Mouse (Mus musculus): Measurements from ENCODE around the gene Crk. TPM values are rescaled to one million over a fixed set of nuclear protein-coding genes. Genes with fewer than 3 reads are reported as not detected.

Gene Crk
- total and polyA plus RNA-seq, 3 experiments, result 37.8 to 44.6 (median 39.9) TPM

GRCm38 (mm10) chr11:75684462-75684861 lies 5.4 kb downstream of the Crk start:
- no peaks in the 10 kb centered on the region for H3K9me3 ChIP-seq (replicated peaks; ENCODE audit: low read length)
- peak; percentile 17 for DNase-seq (ENCODE audit: extremely low read depth)
- no peak overlapping the region for H3K4me2 ChIP-seq (ENCODE audit: insufficient read depth, low read depth, poor library complexity, severe bottlenecking)
- peaks cover 12 to 65% of the 10 kb centered on the region in 2 experiments for H3K4me1 ChIP-seq (ENCODE audit: control insufficient read depth in 1 of 2, insufficient read depth in 2 of 2)
- peaks cover 97% of the 10 kb centered on the region for H3K79me2 ChIP-seq (replicated peaks; ENCODE audit: control insufficient read depth, extremely low read depth, insufficient read depth, poor library complexity, severe bottlenecking)
- no peak overlapping the region for H3K27ac ChIP-seq (ENCODE audit: insufficient read depth, low read depth)
- no peak overlapping the region for H3K9ac ChIP-seq (ENCODE audit: insufficient read depth, low read depth)
- H3K4me3 ChIP-seq (replicated peaks in 1 of 3; ENCODE audit: low read depth in 2 of 3, low read length in 2 of 3, poor library complexity in 1 of 3), result no peak overlapping the region
- in situ Hi-C loops (cut with MboI; ENCODE audit: low pct_ligation_motif_present, low pct_unique_long_range_greater_than_20kb, low sequenced_read_pairs), result no loop called here
- peaks cover 12 to 64% of the 10 kb centered on the region in 2 experiments for H3K36me3 ChIP-seq (replicated peaks in 1 of 2; ENCODE audit: control insufficient read depth in 1 of 2, insufficient read depth in 1 of 2, low read length in 1 of 2)
- dilution Hi-C loops (cut with MboI; ENCODE audit: extremely low pct_ligation_motif_present, extremely low pct_unique_long_range_greater_than_20kb, low sequenced_read_pairs), result no loop called here
- H3K27me3 ChIP-seq (replicated peaks), result no peaks in the 10 kb centered on the region
- no peak for TF ChIP-seq UBTF (IDR thresholded peaks at IDR 0.05; ENCODE audit: low read depth, low read length)
- TF ChIP-seq HCFC1 (IDR thresholded peaks at IDR 0.05; ENCODE audit: low read depth, low read length), result no peak
- TF ChIP-seq MXI1 (IDR thresholded peaks at IDR 0.05; ENCODE audit: low read depth, low read length), result no peak
- TF ChIP-seq MAFK (IDR thresholded peaks at IDR 0.05; ENCODE audit: insufficient replicate concordance, low read length), result no peak
- TF ChIP-seq IRF4 (IDR thresholded peaks at IDR 0.05; ENCODE audit: low read depth, low read length), result no peak
- TF ChIP-seq EP300 (IDR thresholded peaks at IDR 0.05; ENCODE audit: low read length), result no peak
- TF ChIP-seq ZC3H11A (IDR thresholded peaks at IDR 0.05; ENCODE audit: low read depth, low read length), result no peak
- TF ChIP-seq ZMIZ1 (IDR thresholded peaks at IDR 0.05; ENCODE audit: low read depth, low read length), result no peak
- no peak for TF ChIP-seq NRF1 (IDR thresholded peaks at IDR 0.05; ENCODE audit: low read depth, low read length)
- no peak for TF ChIP-seq MAX (IDR thresholded peaks at IDR 0.05; ENCODE audit: low read length)
- no peak for TF ChIP-seq NELFE (IDR thresholded peaks at IDR 0.05; ENCODE audit: low read depth, low read length)
- TF ChIP-seq E2F4 (IDR thresholded peaks at IDR 0.05; ENCODE audit: insufficient replicate concordance, low read depth, low read length), result no peak
- no peak for TF ChIP-seq BHLHE40 (IDR thresholded peaks at IDR 0.05; ENCODE audit: low read depth, low read length)
- TF ChIP-seq PAX5 (IDR thresholded peaks at IDR 0.05; ENCODE audit: low read length), result no peak
- TF ChIP-seq CHD2 (IDR thresholded peaks at IDR 0.05; ENCODE audit: low read length), result no peak
- no peak for TF ChIP-seq ETS1 (conservative IDR thresholded peaks at IDR 0.05; ENCODE audit: low read depth, low read length)
- no peak; the same call in 1 of the 2 replicates for TF ChIP-seq RAD21 (IDR thresholded peaks at IDR 0.05; ENCODE audit: low read depth, low read length)
- no peak for TF ChIP-seq SIN3A (IDR thresholded peaks at IDR 0.05; ENCODE audit: low read length)

- peaks cover 14 to 69% of the 10 kb centered on the region in 2 experiments for H3K36me3 ChIP-seq (replicated peaks in 1 of 2; ENCODE audit: control insufficient read depth in 1 of 2, insufficient read depth in 1 of 2, low read length in 1 of 2)
Measured at GRCm38 (mm10) chr11:75684956-75685355, 5.9 kb downstream of the Crk start.

More at GRCm38 (mm10) chr11:75684956-75685355, 5.9 kb downstream of the Crk start:
- Histone ChIP-seq H3K4me2 (ENCODE audit: insufficient read depth, low read depth, poor library complexity, severe bottlenecking) (no peak overlapping the region), H3K79me2 (replicated peaks; ENCODE audit: control insufficient read depth, extremely low read depth, insufficient read depth, poor library complexity, severe bottlenecking) (peaks cover 93% of the 10 kb centered on the region), H3K9me3 (replicated peaks; ENCODE audit: low read length) (no peaks in the 10 kb centered on the region), H3K9ac (ENCODE audit: insufficient read depth, low read depth) (no peak overlapping the region), H3K4me1 (ENCODE audit: control insufficient read depth in 1 of 2, insufficient read depth in 2 of 2) (peaks cover 12 to 65% of the 10 kb centered on the region in 2 experiments), H3K27ac (ENCODE audit: insufficient read depth, low read depth) (no peak overlapping the region), H3K27me3 (replicated peaks) (no peaks in the 10 kb centered on the region), H3K4me3 (replicated peaks in 1 of 3; ENCODE audit: low read depth in 2 of 3, low read length in 2 of 3, poor library complexity in 1 of 3) (no peak overlapping the region)
- no peak for TF ChIP-seq USF2 (conservative IDR thresholded peaks at IDR 0.05; ENCODE audit: low read depth, low read length)
- TF ChIP-seq CHD1 (IDR thresholded peaks at IDR 0.05; ENCODE audit: low read depth, low read length), result no peak
- TF ChIP-seq CHD2 (IDR thresholded peaks at IDR 0.05; ENCODE audit: low read length), result no peak
- TF ChIP-seq MAX (IDR thresholded peaks at IDR 0.05; ENCODE audit: low read length), result no peak
- TF ChIP-seq POLR2A (IDR thresholded peaks at IDR 0.05; ENCODE audit: low read depth, low read length), result no peak
- no peak for TF ChIP-seq ZMIZ1 (IDR thresholded peaks at IDR 0.05; ENCODE audit: low read depth, low read length)
- no peak for TF ChIP-seq BHLHE40 (IDR thresholded peaks at IDR 0.05; ENCODE audit: low read depth, low read length)
- no peak for TF ChIP-seq ELF1 (IDR thresholded peaks at IDR 0.05; ENCODE audit: low read depth, low read length)
- TF ChIP-seq ZC3H11A (IDR thresholded peaks at IDR 0.05; ENCODE audit: low read depth, low read length), result no peak
- TF ChIP-seq PAX5 (IDR thresholded peaks at IDR 0.05; ENCODE audit: low read length), result no peak
- TF ChIP-seq KAT2A (IDR thresholded peaks at IDR 0.05; ENCODE audit: insufficient replicate concordance, low read length), result no peak
- in situ Hi-C loops (cut with MboI; ENCODE audit: low pct_ligation_motif_present, low pct_unique_long_range_greater_than_20kb, low sequenced_read_pairs) (no loop called here), dilution Hi-C loops (cut with MboI; ENCODE audit: extremely low pct_ligation_motif_present, extremely low pct_unique_long_range_greater_than_20kb, low sequenced_read_pairs) (no loop called here)
- no peak for DNase-seq (ENCODE audit: extremely low read depth)

Data from CH12.LX (cell line).